Comparison of ENCODE assay signal across 8 mouse cellular contexts in genomic region chr2:131545386-131546307, GRCm38 (mm10). TPM values are rescaled to one million over a fixed set of nuclear protein-coding genes. Genes with fewer than 3 reads are reported as not detected.
DNase-seq lines count a peak whose midpoint lies in the region; ATAC-seq and TF ChIP-seq lines count a peak whose summit lies in the region.

No protein-coding gene starts in this region.

- H3K4me3 ChIP-seq in G1E (ENCODE audit: low read depth, low read length): no peak overlapping the region
- peak overlapping the region; percentile 44 for H3K4me3 ChIP-seq in lung, embryonic 16.5 days (ENCODE audit: low read length)

- H3K9me3 ChIP-seq in G1E (replicated peaks): no peaks in the 10 kb centered on the region
- no peaks in the 10 kb centered on the region for H3K9me3 ChIP-seq in lung, embryonic 16.5 days (ENCODE audit: control insufficient read depth, low read length)

- no peak for TF ChIP-seq CTCF in G1E (IDR thresholded peaks at IDR 0.05; ENCODE audit: low read depth, low read length)

- intact Hi-C loops in heart, postnatal 10 days (cut with DNase I): loop anchor here (1.0 to 10.0 kb wide), 3 partner anchors 227 to 399 kb away; no protein-coding TSS in a partner anchor

- no peak overlapping the region for H3K27ac ChIP-seq in lung, embryonic 16.5 days (ENCODE audit: low read length)

- peaks cover 6% of the 10 kb centered on the region; the same call in 1 of the 2 replicates for H3K27me3 ChIP-seq in G1E (ENCODE audit: insufficient read depth, low read length)
- peaks cover 26% of the 10 kb centered on the region for H3K27me3 ChIP-seq in lung, embryonic 16.5 days (ENCODE audit: control insufficient read depth, insufficient read depth, low read depth, low read length)

- ATAC-seq in G1E (ENCODE audit: extremely low read depth, insufficient number of reproducible peaks, low FRiP score, poor library complexity, severe bottlenecking): no peak
- ATAC-seq in erythroblast, adult 5-6 weeks (replicated peaks; ENCODE audit: low FRiP score, poor library complexity, severe bottlenecking): peak; percentile 75
- ATAC-seq in lung, embryonic 16.5 days (ENCODE audit: low read depth): peak; percentile 59
- peak; percentile 43 for ATAC-seq in neutrophil, adult 5-6 weeks (ENCODE audit: extremely low read depth, insufficient number of reproducible peaks, low FRiP score, poor library complexity, severe bottlenecking)

- H3K4me1 ChIP-seq in G1E (ENCODE audit: insufficient read depth, low read depth, low read length): no peaks in the 10 kb centered on the region
- H3K4me1 ChIP-seq in lung, embryonic 16.5 days (replicated peaks; ENCODE audit: control insufficient read depth, insufficient read depth, low read length): no peaks in the 10 kb centered on the region

- peak; percentile 37 for DNase-seq in G1E (ENCODE audit: low spot score)
- DNase-seq in brain, adult 2 months (ENCODE audit: low read depth, low spot score): peak; percentile 68
- peak; percentile 72 to 79 for DNase-seq in heart, postnatal 10 days
- peak; percentile 58 to 71 for DNase-seq in kidney, postnatal 25 days
- DNase-seq in urinary bladder, postnatal 4 days (ENCODE audit: low spot score in 2 of 2): peak; percentile 32 to 67

- H3K36me3 ChIP-seq in G1E (replicated peaks): no peaks in the 10 kb centered on the region
- H3K36me3 ChIP-seq in lung, embryonic 16.5 days (ENCODE audit: control insufficient read depth, insufficient read depth, low read length): no peaks in the 10 kb centered on the region

- peak overlapping the region; percentile 38 for H3K9ac ChIP-seq in lung, embryonic 16.5 days (ENCODE audit: low read length)

- peak overlapping the region; percentile 70 for H3K4me2 ChIP-seq in lung, embryonic 16.5 days (ENCODE audit: low read depth, low read length)

- 2% methylated on average over 45 of the region's 45 CpGs for WGBS in lung, embryonic 16.5 days

RNA-seq across cellular contexts. Expression of gene Adra1d, which starts 16.4 kb away (rescaled TPM):
- total RNA-seq in G1E (2014; fragmentation: Nextera tagmentation): not detected in 2 replicates
- not detected in 2 replicates for total RNA-seq in G1E (2017)
- not detected in 2 replicates for polyA plus RNA-seq in G1E (2012)
- total RNA-seq in erythroblast, adult 5-6 weeks (2015; ENCODE audit: low replicate concordance): not detected in 2 replicates
- not detected in 2 replicates for total RNA-seq in erythroblast, adult 5-6 weeks (2017; ENCODE audit: low replicate concordance)
- total RNA-seq in heart, postnatal 10 days (2021): 1 to 10 TPM; 4.3 to 4.5 TPM
- 1.8 and 2.0 TPM in 2 replicates for polyA plus RNA-seq in lung, embryonic 16.5 days (2015; fragmentation: Nextera tagmentation; extraction: Ambion mirVana)
- total RNA-seq in neutrophil, adult 5-6 weeks (2017): not detected in 2 replicates

RNA-seq across cellular contexts. Expression of gene Smox, which starts 54.4 kb away (rescaled TPM):
- total RNA-seq in G1E (2014; fragmentation: Nextera tagmentation) (3.3 TPM in 1 of 2 replicates, not detected in the other), G1E (2017) (0.05 and 0.23 TPM in 2 replicates)
- 0.05 and 0.06 TPM in 2 replicates for polyA plus RNA-seq in G1E (2012)
- 250 and 267 TPM in 2 replicates for total RNA-seq in erythroblast, adult 5-6 weeks (2015; ENCODE audit: low replicate concordance)
- 332 and 572 TPM in 2 replicates for total RNA-seq in erythroblast, adult 5-6 weeks (2017; ENCODE audit: low replicate concordance)
- 10 to 100 TPM; 29.7 to 35.2 TPM for total RNA-seq in heart, postnatal 10 days (2021)
- 32.8 and 32.9 TPM in 2 replicates for polyA plus RNA-seq in lung, embryonic 16.5 days (2015; fragmentation: Nextera tagmentation; extraction: Ambion mirVana)
- total RNA-seq in neutrophil, adult 5-6 weeks (2017): 63.3 and 76.9 TPM in 2 replicates

Comparison
In these comparisons a context has a peak if more than half of its experiments do, and no peak if none do; other contexts are left out.
1. RNA of gene Smox, which starts 54.4 kb away (total RNA-seq): 250 to 572 TPM in erythroblast, adult 5-6 weeks, 63.3 to 76.9 TPM in neutrophil, adult 5-6 weeks and 29.7 to 35.2 TPM in heart, postnatal 10 days; 0.05 to 3.3 TPM in G1E; every median in the first group is over 4 times any median in the second.
2. Peak in every context shown above with its lines, with median percentiles within 50 percentile points of each other: DNase-seq.